Mouse (Mus musculus) T-helper 17 cell (primary cell): ENCODE data around the gene Kctd5.
"Not testable (repeated sequence)": the region's sequence is repeated elsewhere in the genome, so short reads cannot be mapped to it uniquely, and the experiment has no call there.

ENCODE experiments used
- in situ Hi-C, 2 experiments: fragments of 300-600 bp; cut with MboI, MseI; formaldehyde crosslinking; loops; 1 replicate in 1 of 2; 2 replicates in 1 of 2; pipeline ENCODE4 v1.15.1; 2025; ENCODE audit warnings: high pct_unique_total_duplicates in 2 of 2

The Kctd5 gene

GRCm38 (mm10) chr17:24072919-24073696 is at the start of gene Kctd5:
Kctd5 (minus strand) TSS chr17:24073485.
- in situ Hi-C loops: no loop called here

DNA sequence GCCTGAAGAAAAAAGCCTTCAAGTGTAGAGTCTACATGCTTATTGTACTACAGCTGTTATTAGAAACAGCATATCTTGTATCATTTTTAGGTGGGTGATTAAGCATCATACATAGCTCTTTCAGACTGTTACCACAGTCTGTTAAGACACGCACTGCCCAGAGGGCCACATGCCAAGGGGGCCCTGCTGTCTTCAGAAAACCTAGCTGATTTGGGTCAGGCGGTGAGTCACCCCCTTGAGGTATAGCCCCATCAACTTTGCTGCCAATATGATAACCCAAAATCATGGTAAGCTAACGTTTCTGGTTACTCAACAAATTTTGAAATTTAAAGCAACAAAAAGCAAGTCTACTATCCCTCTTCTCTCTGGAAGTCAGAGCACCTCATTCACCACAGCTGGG is 46.2 kb upstream of the Kctd5 start:
- in situ Hi-C loops: no loop called here

DNA sequence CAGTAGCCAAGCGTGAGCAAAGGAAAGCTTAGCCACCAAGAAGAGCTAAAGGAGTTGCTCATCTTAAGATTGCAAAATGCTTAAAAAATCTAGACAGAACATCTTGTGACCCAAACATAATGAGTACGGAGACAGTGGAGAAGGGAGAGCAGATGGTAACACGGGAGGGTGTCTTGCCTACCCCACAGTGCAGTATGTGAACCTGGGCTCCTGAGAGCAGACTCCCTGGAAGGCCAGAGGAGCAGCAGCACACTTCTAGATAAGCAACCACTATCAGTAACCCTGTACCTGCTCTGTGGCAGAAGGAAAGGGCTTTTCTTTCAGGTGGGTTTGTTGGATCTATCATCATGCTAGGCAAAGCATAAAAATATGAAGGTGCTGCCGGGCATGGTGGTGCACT is 39.7 kb upstream of the Kctd5 start:
- in situ Hi-C loops: no loop called here

- in situ Hi-C loops: no loop called here
These were observed 38.0 kb upstream of the Kctd5 start for GRCm38 (mm10) chr17:24111256-24111655.

DNA sequence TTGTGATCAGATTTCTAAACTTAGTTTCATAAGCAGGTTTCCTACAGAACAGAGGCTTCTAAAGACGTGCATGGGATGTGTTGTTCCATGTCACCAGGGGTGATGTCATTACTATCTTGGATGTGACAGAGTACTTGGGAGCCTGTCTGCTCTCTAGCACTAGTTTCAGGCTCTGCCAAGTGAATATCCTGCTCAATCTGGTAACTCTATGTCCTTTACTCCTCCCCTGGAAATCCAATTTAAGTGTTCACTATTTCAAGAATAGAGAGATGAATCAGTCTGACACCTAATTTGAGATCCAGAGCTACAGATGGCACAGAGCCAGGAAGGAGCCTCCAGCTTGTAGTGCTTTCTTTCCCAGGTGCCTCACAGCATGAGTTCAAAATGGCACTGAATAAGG is 35.6 kb upstream of the Kctd5 start:
- in situ Hi-C loops: no loop called here

DNA sequence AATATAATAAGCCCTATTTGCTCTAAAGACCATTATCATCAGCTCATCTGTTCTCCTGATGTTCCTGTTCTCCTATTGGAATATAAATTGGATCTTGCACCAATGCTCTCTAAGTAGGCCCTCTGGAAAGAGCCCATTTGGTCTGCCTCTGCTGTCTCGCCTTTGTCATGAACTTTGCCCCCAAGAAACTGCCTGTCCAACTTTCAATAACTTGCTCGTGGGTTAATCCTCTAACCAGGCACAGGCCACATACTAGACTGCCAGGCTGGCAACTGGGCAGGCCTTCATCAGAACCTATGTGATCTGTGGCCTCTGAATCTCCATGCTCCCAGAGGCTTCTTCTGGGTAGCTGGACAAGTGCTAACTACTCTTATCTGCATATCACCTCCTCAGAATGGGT is 31.8 kb upstream of the Kctd5 start:
- in situ Hi-C loops: no loop called here

DNA sequence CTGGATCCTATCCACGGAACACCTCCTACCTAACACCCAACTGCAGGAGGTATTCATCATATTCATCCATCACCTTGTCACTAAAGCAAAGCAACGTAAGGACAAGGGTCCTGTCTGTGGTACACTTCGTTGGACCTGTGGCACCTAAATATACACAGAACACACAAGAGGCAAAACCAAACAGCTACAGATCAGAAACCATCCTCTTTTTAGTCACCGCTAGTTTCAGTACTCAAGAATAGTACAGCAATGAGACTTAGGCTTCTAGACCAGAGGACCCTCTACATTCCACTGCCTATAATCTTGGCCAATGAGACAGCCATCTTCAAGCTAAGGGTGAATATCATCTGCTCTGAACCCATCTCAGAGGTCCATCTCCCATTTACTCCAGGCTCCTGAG is 25.1 kb upstream of the Kctd5 start:
- in situ Hi-C loops: no loop called here

GRCm38 (mm10) chr17:24090575-24090974 is 17.3 kb upstream of the Kctd5 start:
- in situ Hi-C loops: no loop called here

DNA sequence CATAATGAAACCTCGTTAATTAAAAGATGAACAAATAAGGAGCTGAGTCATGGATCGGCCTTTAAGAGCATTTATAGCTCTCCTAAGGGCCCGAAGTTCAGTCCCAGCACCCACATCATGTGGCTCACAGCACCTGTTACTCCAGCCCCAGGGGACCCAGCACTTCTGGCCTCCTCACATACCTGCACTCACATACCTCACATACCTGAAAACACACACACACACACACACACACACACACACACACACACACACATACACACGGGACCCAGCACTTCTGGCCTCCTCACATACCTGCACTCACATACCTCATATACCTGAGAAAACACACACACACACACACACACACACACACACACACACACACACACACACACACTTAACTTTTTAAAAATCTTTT is 13.1 kb upstream of the Kctd5 start:
- in situ Hi-C loops: not testable (repeated sequence)

DNA sequence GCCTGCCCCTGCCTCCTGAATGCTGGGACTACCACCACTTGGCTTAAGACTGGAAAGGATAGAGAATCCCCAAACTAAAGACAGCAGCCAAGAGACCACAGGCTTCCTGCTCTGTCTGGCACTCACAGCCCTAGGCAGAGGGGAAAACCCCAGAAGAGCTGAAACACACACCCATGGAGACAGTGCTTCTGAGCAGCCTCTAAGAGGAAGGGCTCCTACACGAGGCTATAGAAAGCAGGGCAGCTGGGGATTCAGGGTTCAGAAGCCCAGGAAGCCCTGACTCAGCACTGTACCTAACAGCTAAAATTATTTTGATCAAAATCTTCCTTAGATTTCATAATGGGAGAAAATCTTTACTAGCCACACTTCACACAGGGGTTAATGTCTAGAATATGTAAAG is 11.3 kb upstream of the Kctd5 start:
- in situ Hi-C loops: no loop called here

DNA sequence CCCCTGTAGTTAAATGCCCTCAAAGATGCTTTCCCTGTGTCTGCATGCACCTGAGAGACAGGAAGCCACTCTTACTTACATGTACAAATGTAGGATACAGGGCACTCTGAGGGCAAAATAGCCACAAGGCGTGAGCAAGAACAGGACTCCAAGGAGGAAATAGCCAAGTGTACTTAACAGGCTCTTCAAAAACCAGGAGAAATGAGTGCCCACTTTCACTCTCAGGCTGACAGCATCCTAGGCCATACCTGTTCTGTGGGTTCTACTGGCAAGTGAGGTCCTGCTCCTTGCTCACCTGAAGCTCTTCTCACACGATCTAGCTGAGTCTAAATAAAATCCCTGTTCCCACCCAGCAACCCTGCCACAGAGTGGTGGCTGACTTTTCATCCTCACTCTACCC is 3.8 kb upstream of the Kctd5 start:
- in situ Hi-C loops: no loop called here

DNA sequence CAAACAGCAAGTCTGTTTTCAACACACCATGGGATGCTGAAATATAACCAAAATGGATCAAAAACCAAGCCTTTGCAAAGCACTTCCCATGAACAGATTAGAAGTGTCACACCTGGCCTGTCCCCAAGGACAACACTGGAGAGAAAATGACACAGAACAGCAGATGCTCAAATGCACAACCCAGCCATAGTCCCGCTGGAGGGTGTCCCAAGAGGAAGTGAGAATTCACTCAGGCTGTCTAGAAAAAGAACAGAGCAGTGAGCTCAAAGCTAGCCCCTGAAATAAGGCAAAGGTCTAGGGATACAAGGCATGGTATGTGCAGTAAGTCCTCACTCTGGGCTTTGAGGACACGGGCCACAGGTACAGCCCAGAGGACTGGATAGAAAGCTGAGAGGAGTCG is 3.8 kb downstream of the Kctd5 start:
- in situ Hi-C loops: no loop called here

- in situ Hi-C loops: no loop called here
These were observed 5.0 kb downstream of the Kctd5 start for GRCm38 (mm10) chr17:24068271-24068670.

DNA sequence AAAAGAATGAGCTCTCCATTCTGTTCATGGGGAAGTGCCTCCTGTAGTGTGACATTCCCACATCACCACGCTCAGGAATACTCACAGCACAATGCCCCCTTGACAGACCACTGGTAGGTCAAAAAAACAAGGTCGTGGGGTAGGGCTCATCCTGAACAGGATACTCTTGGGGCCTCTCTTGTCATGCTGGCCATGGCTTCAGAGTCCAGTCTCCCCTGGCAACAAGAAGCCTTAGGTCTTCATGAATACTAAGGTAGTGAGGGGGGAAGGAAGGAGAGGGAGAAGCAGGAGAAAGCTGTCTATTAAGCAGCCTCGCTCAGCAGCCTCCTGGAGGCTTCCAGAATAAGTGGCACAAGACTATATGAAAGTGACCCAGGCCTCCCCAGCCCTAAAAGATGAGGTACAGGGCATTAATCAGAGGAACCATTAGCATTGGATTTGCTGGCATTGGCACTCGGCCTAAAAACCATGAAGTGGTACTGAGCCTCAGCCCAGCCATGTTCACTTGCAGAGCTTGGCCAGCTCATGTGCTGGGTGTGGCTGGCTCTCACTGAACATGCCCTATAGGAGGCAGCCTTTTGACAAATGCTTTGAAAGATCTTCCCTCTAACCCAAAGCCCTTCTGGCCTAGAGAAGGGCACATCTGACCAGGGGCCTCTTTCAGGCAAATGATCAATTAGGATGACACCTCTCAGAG is 10.7 kb downstream of the Kctd5 start:
- in situ Hi-C loops: no loop called here

DNA sequence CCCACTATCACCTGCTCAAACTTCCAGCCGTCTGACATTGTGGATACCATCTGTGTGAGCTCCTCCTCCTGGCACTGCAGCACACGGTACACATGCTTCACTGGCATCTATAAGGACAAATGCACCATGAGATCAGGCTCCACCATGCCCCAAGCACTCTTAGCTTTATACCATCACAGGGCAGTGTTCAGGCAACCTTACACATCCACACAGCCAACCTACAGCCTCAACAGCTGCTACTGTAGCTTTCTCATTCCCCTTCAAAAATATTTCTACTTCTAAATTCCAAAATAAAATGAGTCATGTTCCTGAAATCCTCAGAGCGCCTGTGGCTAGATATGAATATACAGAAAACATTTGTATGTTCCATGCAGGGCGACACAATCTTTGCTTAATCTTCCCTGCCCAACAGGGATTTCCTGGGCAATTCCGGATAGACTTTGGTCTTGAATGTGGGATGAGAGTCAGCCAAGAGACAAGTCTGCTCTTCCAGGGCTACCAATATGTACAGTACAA is 15.5 kb downstream of the Kctd5 start:
- in situ Hi-C loops: no loop called here

GRCm38 (mm10) chr17:24056636-24057625 is 16.4 kb downstream of the Kctd5 start:
- in situ Hi-C loops: no loop called here

DNA sequence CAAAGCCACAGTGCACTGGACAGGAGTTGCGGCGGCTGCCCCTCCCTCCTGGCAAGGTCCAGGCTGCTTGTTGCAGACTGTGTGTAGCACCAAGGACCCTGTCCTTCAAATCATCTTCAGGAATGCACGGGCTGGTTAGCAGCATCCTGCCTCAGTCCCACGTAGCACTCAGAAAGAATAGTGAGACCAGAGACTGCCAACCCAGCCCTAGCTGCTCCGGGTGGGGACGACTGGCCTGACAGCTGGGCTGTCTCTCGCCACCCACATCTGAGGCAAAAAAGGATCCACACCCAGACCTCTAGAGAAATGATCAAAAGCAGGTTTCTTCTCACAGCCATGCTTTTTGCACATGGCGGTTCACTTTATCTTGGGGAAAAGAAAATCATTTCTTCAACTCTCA is 24.3 kb downstream of the Kctd5 start:
- in situ Hi-C loops: no loop called here

DNA sequence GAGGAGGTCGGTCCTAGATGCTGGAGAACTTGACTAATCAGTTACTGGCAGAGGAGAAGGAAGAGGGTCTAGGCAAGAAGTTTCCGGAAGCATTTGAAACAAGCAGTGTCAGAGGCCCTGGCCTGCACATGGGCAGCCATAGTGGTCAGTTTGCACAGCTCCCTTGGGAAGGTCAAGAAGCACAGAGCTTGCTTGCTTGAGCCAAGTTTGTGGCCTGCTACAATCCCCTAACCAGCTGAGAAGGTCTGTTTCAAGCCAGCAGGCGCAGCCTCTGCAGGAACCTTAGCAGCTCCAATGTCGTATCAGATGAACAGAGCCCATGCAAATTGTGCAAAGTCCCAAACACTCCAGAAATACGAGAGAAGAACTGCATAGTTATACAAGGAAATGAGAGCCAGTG is 25.2 kb downstream of the Kctd5 start:
- in situ Hi-C loops: no loop called here

DNA sequence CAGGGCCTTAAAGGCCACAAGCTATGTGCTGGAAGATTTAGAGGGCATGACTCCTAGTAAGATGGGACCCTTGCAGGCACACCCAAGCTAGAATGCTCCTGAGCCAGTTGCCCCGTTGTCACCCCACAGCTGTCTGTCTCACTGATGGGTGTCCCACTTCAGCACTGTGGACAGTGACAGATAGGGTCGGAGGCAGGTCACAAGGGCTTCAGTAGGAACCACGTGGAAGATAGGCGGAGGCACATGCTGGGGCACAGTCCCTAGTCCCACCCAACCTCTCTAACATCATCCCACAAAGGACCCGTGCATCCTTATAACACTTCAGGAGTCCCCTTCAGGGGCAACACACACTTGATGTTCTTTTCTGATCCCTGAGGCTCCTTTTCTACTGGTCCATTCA is 27.3 kb downstream of the Kctd5 start:
- in situ Hi-C loops: no loop called here

DNA sequence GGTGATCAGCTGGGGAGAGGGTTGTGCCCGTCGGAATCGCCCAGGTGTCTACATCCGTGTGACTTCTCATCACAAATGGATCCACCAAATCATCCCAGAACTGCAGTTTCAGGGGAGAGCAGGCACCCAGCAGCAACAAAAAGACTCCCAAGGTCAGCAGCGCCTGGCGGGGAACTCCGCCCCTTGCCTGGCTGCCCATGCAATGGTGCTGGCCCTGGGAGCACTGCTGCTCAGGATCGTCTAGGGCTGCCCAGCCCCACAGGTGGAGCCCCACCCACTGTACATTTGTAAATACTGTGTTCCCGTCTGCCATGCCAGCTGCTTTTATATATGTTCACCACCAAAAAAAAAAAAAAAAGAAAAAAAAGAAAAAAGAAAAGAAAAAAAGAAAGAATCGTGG is 27.7 kb downstream of the Kctd5 start:
- in situ Hi-C loops: no loop called here

DNA sequence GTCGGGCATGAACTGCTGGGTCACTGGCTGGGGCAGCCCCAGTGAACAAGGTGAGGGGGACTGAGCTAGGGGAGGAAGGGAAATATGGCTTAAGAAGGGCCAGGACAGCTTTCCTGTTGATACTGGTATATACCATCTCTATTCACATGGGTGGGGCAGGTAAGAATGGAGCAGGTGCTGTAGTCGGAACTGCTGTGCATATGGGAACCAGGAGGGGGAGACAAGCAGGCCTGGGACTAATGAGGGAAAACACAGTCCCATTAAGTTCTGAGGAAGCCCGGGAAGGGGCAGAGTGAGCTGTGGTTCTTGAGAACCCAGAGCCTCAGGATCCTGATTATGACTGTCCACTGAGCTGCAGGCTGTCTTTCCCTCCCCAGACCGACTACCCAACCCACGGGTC is 28.8 kb downstream of the Kctd5 start:
- in situ Hi-C loops: no loop called here

GRCm38 (mm10) chr17:24037844-24038243 is 35.4 kb downstream of the Kctd5 start, which contains the start of gene Prss27:
Prss27 (plus strand) TSS chr17:24038144.
- in situ Hi-C loops: no loop called here
